Mouse (Mus musculus) megakaryocyte, embryonic 14.5 days (primary cell): Measurements from ENCODE around the gene Cacul1. TPM values are rescaled to one million over a fixed set of nuclear protein-coding genes. Genes with fewer than 3 reads are reported as not detected.

Experiments
- H3K27me3 ChIP-seq: replicated peaks from 2 replicates; pipeline ENCODE3; 2012; ENCODE audit warnings: inconsistent platforms
- H3K36me3 ChIP-seq: replicated peaks from 2 replicates; pipeline ENCODE3; 2012; ENCODE audit warnings: low read length, inconsistent platforms, mixed read lengths
- H3K4me1 ChIP-seq: 2 replicates; pipeline ENCODE4 v1.6.1; 2012; ENCODE audit warnings: inconsistent platforms
- H3K4me3 ChIP-seq: replicated peaks from 2 replicates; pipeline ENCODE3; 2012; ENCODE audit warnings: moderate library complexity, mild to moderate bottlenecking, inconsistent platforms
- H3K9me3 ChIP-seq: 2 replicates; pipeline ENCODE4 v1.6.1; 2012; ENCODE audit warnings: inconsistent platforms
- FLI1 ChIP-seq: IDR thresholded peaks from 2 replicates; pipeline ENCODE4 v1.6.1; 2012; ENCODE audit warnings: low read length, inconsistent platforms, mixed read lengths
- GATA1 ChIP-seq: IDR thresholded peaks from 3 replicates; pipeline ENCODE4 v1.6.1; 2012; ENCODE audit warnings: mixed read lengths, low read length, inconsistent platforms, borderline replicate concordance
- polyA plus RNA-seq: library from polyadenylated mRNA; stranded (reverse); fragments of >175 nt; gene quantifications from 2 replicates; pipeline ENCODE4 v1.2.3, GENCODE M21; 2012; ENCODE audit warnings: low replicate concordance; ENCODE audit not compliant: insufficient read depth

Cacul1 gene
- polyA plus RNA-seq, 1 experiment, result 26.8 TPM

DNA sequence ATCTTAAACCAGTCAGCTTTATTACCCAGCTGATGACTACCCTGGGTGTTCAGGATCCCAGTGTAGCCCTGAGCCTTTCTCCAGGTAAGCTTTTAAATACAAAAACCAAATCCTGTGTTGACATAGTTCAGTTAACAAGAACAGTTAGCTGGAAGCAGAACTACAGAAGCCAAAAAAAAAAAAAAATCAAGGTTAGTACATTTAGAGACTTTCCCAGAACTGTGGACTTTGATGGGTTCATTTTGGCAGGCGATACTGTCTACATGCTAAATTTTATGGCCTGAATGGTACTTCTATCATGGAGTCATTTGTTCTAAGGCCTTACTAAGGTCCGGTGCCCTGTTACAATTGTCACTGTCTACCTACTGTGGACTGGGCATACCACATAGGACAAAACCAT is 8.8 kb upstream of the Cacul1 start:
- Histone ChIP-seq H3K4me3 (no peak overlapping the region), H3K4me1 (no peaks in the 10 kb centered on the region), H3K27me3 (no peaks in the 10 kb centered on the region), H3K9me3 (peaks cover 7% of the 10 kb centered on the region), H3K36me3 (no peaks in the 10 kb centered on the region)
- TF ChIP-seq FLI1, result no peak

DNA sequence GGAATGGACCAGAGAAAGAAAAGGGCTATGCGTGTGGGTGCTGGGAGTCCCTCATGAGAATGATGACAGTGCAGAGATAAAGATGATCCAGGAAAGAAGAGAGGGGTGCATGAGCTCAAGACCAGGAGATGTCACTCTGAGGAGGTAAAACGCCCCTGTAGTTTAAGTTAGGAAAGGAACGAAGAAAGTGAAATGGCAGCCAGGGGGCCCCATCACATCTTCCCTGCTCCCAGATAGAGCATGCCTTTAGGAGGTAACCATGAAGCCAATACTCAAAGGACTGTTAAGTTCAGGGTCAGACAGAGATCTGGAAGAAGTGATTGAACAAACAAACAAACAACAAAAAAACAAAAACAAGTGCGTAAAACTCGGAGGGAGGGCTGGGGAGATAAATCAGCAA is 5.8 kb upstream of the Cacul1 start:
- Histone ChIP-seq H3K4me3 (no peak overlapping the region), H3K27me3 (no peaks in the 10 kb centered on the region), H3K36me3 (no peaks in the 10 kb centered on the region), H3K4me1 (peaks cover 5% of the 10 kb centered on the region; the same call in 1 of the 2 replicates), H3K9me3 (no peaks in the 10 kb centered on the region)
- TF ChIP-seq FLI1, result no peak
- no peak for TF ChIP-seq GATA1

DNA sequence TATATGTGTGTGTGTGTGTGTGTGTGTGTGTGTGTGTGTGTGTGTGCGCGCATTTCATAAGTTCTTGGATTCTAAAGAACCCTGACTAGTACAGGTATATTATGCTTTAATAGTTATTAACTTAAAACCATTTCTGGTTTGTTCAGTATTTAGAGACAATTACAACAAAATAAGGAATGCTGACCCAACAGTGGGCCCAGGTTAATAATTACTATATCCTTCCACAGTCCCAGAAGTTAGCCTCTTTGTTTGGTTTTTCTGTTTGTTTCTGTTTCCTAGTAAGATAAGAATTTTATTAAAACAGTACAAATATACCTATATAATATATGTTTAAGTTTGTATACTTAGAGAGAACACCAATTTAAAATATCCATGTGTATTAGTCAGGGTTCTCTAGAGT is 2.4 kb upstream of the Cacul1 start:
- Histone ChIP-seq H3K9me3 (no peaks in the 10 kb centered on the region), H3K4me1 (peaks cover 20% of the 10 kb centered on the region), H3K4me3 (no peak overlapping the region), H3K27me3 (no peaks in the 10 kb centered on the region), H3K36me3 (no peaks in the 10 kb centered on the region)
- TF ChIP-seq GATA1, result no peak
- TF ChIP-seq FLI1, result no peak

- no peaks in the 10 kb centered on the region for H3K27me3 ChIP-seq
- peaks cover 6% of the 10 kb centered on the region for H3K36me3 ChIP-seq
- peaks cover 31% of the 10 kb centered on the region for H3K4me1 ChIP-seq
- no peak for TF ChIP-seq GATA1
- no peak for TF ChIP-seq FLI1
- peak overlapping the region; percentile 96 for H3K4me3 ChIP-seq
- H3K9me3 ChIP-seq, result no peaks in the 10 kb centered on the region
Measured at GRCm38 (mm10) chr19:60581377-60582290, 809 bp upstream of the Cacul1 start.

- TF ChIP-seq FLI1 (no peak), GATA1 (no peak)
- H3K27me3 ChIP-seq, result no peaks in the 10 kb centered on the region
- H3K9me3 ChIP-seq, result no peaks in the 10 kb centered on the region
- H3K4me3 ChIP-seq, result peak overlapping the region; percentile 96
- peaks cover 47% of the 10 kb centered on the region for H3K4me1 ChIP-seq
- H3K36me3 ChIP-seq, result peaks cover 10% of the 10 kb centered on the region
Measured at GRCm38 (mm10) chr19:60579771-60580581, 849 bp downstream of the Cacul1 start.

GRCm38 (mm10) chr19:60576741-60577140 is 4.1 kb downstream of the Cacul1 start:
- no peaks in the 10 kb centered on the region for H3K27me3 ChIP-seq
- H3K4me1 ChIP-seq, result peaks cover 58% of the 10 kb centered on the region
- H3K36me3 ChIP-seq, result peaks cover 23% of the 10 kb centered on the region
- H3K4me3 ChIP-seq, result no peak overlapping the region
- TF ChIP-seq FLI1, result no peak
- no peak for TF ChIP-seq GATA1
- no peaks in the 10 kb centered on the region for H3K9me3 ChIP-seq

DNA sequence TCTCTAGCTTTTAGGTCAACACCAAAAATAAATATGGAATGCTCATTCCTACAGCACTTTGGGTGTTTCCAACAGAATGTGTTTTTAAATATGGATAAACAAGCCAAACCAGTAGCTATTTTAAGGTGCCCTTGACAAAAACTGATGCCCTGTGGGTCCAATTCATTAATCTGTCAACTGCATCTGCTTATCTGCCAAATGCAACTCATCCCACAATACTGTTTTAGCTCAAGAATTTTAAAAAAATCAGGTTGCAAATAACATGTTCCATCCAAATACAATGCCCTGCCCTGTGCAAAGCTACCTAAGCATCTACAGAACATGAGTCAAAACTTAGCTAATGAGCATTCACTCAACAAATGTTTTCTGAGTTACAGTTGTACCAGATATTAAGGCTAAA is 20.3 kb downstream of the Cacul1 start:
- Histone ChIP-seq H3K36me3 (peaks cover 48% of the 10 kb centered on the region), H3K27me3 (no peaks in the 10 kb centered on the region), H3K4me3 (no peak overlapping the region), H3K4me1 (peaks cover 28% of the 10 kb centered on the region), H3K9me3 (no peaks in the 10 kb centered on the region)
- TF ChIP-seq FLI1, result no peak
- no peak for TF ChIP-seq GATA1

- Histone ChIP-seq H3K4me1 (peaks cover 8% of the 10 kb centered on the region), H3K36me3 (peaks cover 62% of the 10 kb centered on the region), H3K27me3 (no peaks in the 10 kb centered on the region), H3K9me3 (no peaks in the 10 kb centered on the region), H3K4me3 (no peak overlapping the region)
- TF ChIP-seq GATA1 (no peak), FLI1 (no peak)
Measured at GRCm38 (mm10) chr19:60554866-60555438, 25.9 kb downstream of the Cacul1 start.

DNA sequence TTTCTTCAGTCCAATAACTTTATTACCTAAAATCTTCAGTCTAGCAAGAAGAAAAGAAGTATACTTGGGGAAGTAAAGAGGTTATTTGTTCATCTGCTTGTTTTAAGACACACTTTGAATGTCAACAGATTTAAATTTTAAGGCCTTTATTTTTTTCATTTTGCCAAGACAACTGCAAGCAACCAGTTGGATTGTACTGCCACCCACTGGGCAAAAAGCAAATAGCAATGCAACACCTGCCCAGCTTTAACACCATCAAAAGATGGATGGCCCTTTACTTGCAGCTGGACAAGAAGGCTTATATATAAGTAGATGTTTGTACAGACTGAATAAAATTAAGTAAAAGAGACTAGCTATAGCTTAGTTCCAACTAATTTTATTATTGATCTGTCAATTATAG is 27.3 kb downstream of the Cacul1 start:
- no peaks in the 10 kb centered on the region for H3K27me3 ChIP-seq
- H3K4me1 ChIP-seq, result peaks cover 1% of the 10 kb centered on the region; the same call in 1 of the 2 replicates
- TF ChIP-seq FLI1, result no peak
- no peak for TF ChIP-seq GATA1
- H3K9me3 ChIP-seq, result no peaks in the 10 kb centered on the region
- no peak overlapping the region for H3K4me3 ChIP-seq
- H3K36me3 ChIP-seq, result peaks cover 61% of the 10 kb centered on the region
